Mouse (Mus musculus): Measurements from ENCODE around the gene Ank3.

Gene Ank3

DNA sequence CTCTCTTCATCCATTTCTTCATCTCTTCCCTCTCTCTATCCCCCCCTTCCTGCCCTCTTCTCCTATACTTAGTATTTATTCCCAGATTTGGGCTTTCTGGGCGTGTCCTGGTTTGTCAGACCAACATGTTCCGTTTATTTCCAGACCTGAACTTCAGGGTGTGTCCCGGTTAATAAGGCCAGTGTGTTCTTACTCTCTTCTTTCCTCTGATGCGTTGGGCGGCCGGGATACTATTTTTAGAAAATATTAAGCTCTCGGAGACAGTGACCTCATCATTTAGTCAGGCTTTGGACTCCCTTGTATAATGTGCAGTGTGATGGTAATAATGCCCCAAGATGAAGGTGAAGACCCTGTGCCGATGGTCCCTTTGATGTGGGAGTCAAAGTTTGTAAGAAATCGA, 546.3 kb downstream of the Ank3 start:
- DNase-seq = no peak

DNA sequence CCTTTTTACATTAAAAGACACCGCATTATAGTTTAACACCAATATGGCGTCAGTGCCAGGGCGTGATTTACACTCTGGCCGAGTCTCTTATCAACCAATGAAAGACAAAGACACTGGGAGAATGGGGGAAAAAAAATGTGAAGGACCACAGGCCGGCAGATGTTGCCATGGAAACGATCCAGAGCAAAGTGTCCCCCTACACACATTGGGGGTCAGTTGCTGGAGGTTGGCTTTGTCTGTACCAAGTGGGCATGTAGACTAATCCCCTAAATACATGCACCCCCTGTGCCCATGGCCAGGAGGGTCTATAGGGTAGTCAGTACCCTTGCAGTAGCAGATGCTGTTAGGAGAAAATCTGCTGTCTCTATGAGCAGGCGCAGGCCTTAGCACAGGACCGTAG, 547.3 kb downstream of the Ank3 start:
- DNase-seq = no peak

DNA sequence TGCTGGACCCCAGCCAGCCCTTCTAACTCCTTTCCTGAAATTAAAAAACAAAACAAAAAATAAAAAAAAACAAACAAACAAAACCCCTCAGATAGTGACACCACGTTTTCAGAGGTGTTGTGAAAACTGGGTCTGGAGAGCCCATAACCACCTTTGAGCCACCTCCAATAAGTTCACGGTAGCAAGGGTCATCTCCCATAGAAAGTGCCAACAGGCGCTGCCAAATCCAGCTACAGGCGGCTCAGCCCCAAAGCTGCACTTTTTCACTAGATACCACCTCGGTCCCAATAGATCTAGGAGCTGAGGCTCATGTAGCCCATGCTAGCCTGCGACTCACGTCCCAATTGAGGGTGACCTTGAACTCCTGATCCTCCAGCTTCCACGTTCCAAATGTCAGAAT, 547.7 kb downstream of the Ank3 start:
- DNase-seq = no peak

DNA sequence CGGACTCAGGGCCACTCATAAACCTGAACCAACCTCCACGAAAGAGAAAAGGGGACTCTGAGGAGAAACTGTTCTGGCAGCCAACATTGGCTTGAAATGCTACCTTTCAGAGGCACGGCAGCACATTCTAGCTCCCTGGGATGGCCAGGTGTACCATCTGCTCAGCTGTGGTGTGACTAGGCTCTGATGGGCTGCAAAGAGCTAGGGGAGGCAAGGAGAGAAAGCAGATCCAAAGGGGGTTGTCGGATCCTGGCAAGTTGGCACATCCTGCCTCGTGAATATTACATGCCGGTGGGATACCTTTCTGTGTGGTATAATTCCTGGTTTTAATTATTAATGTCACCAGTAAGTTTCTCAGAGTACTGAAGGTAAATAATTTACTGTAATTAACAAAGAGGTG, 548.5 kb downstream of the Ank3 start:
- DNase-seq = no peak

DNA sequence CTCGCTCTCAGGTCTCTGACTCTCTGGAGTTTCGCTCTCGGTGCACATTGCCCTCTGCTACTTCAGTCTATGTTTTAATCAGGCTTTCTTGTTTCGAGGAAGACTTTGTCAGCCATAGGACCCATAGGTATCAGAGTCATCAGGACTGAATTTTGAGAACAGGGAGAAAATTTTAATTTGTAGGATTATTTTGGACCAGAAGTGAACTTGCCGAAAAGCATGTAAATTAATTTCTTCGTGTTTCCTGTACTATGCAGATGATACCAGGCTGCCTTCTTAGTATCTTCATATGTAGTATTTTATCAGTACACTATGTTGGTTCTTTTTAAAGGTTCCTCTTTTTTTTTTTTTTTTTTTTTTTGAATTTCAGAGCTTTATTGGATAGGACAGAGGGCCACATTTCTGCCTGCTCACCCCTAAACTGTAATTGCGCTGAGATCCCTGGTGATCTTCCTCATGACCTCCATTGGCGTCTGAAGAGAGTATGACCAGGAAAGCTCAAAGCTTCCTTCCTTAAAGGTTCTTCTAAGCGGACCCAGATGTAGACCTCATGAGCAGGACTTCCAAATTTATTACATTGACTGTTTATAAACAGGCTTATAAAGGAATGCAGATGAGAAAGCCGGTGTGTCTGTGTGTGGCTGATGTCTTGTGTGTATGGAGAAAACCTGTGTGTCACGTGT, 551.8 kb downstream of the Ank3 start:
- DNase-seq = no peak

DNA sequence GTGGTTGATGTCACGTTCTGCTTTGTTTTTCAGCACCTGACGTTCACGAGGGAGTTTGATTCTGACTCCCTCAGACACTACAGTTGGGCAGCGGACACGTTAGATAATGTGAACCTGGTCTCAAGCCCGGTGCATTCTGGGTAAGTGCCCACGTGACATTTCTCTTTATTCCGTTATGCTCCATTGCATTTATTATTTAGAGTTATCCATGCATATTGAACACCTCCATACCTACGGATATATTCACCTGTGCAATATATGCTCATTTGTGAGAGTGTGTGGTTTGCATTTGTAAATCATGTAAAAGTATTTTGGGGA, 552.3 kb downstream of the Ank3 start:
- no peak for DNase-seq

DNA sequence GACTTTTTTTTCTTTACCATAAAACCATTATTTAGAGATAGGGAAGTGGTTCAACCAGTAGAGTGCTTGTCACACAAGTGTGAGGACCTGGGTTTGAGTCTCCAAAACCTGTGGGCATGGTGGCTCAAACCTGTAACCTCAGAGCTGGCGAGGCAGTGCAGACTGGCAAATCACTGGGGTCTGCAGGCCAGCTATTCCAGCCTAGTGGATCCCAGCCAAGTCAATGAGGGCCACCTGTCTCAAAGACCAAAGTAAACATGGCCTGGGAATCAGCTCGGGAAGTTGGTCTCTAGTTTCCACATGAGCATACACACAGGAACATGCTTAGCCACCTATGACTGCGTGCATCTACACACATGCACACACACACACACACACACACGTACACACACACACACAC, 552.9 kb downstream of the Ank3 start:
- DNase-seq = no peak

DNA sequence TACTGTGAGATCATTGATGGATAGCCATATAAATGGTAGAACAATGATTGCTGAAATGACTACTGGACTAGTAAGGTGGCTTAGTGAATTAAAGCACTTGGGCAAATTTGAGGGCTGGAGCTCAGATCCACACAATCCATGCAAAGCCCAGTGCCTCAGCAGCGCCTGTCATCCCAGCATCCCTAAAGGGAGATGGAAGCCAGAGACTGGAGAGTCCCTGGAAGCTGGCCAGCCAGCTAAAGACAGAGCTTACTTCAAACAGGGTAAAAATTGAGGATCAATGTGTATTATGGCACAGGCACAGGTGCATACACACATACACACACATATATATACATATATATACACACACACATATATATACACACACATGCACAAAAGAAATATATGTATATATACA, 553.7 kb downstream of the Ank3 start:
- DNase-seq = no peak

DNA sequence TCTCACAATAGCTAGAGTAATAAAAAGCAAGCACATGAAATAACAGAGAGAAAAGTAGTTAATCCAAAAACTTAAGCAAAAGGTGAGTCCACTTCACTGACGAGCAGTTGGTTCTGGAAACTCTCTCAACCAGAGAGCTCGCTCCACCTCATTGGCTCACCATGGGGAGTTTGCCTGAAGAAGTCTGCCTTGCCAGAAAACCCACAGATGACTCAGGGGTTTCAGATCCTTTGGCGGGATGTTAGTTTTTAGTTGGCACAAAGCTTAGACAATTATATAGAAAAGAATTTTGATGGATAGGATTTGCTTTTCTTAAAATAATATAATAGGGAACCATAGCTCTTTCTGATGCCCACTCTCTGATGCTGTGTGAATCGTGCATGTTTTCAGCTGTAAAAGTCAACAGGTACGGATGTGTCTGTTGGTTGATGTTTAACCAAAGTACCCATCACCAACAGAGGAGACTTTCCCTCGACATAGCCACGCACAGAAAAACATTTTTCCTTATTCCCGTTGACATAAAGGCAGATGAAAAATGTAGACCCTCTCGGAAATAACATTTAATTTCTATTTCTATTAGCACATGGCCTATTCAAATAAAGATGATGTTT, 556.2 kb downstream of the Ank3 start:
- no peak for DNase-seq

DNA sequence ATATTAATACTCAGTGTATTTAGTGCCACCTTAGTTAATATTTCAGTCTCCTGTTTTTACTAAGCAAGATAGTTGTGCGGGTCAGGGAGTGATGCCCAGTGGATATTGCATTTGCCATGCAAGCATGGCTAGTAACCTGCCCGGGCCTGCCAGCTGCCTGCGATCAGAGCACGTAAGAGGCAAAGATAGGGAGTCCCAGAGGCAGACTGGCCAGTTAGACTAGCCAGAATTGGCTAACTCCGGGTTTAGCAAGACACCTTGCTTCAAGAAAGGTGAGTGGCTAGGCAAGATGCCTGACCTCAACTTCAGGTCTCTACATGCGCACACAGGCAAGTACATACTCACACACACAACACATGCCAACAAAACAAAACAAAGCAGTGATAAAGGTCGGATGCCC, 563.7 kb downstream of the Ank3 start:
- no peak for DNase-seq

DNA sequence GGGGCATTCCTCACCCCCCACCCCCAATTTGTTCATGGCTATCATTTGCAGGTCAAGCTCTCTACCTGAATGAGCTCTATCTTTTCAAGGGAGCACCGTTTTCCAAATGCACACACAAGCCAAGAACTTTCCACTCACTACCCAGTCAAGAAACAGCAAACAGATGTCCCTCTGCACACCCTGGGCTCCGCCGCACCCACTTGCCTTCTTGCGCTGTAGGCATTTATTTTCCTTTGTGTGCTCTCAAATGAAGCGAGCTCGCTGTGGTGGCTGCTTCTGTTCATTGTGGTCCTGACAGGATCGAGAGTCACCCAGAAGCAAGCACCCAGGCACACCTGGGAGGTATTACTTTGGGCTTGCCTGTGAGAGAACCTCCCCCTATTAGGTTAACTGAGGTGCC, 564.4 kb downstream of the Ank3 start:
- no peak for DNase-seq

DNA sequence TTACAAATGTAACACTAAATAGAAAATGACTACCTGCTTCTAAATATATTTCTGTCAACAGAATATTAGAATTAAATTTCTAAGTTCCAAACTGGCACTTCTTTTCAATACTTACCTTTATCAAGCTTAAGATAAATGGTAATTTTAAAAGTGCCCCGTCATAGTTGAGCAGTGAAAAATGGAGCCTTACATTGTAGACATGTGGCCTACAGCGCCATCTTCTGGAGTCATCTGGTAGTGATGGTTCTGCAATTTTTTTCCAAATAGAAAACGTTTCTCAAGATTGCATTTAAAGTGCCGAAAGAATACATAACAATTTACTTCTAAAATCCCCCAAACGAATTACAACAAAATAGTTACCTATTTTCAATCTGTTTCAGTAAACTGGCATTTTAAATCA, 566.0 kb downstream of the Ank3 start:
- DNase-seq = peak; percentile 64 to 67

DNA sequence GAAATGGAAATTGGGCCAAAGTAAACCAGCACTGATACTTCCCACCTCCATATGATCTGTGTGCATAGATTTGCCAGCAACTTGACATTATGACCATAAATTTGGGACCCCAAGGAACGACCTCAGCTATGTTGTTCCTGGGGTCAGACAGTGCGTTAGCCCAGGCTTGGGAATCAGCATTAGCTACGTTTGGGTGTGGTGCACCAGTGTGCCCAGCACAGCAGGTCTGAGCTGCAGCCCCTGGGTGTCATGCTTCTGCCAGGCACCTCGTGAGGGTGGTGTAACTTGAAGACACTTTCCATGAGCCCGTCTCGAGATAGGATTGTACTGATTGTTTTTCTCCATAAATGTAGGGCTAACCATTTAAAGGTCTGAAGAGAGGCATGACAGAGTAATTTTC, 566.5 kb downstream of the Ank3 start:
- DNase-seq = no peak

DNA sequence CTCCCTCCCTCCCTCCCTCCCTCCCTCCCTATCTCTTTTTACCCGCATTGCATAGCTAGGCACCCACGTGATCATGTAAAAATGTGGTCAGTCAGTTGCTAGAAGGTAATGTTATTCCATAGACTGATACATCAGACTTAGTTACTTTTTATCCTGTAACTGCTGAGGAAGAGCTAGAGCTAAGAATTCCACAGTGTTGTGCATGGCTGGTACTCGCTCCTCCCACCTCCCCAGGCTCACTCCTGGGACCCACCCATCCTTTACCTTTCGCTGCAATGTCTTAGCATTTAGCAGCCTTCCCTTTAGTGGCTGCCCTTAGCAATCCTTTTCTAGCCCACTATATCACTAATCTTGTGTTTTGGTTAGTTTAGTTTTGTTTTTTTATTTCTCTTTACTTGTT, 569.4 kb downstream of the Ank3 start:
- DNase-seq = no peak

DNA sequence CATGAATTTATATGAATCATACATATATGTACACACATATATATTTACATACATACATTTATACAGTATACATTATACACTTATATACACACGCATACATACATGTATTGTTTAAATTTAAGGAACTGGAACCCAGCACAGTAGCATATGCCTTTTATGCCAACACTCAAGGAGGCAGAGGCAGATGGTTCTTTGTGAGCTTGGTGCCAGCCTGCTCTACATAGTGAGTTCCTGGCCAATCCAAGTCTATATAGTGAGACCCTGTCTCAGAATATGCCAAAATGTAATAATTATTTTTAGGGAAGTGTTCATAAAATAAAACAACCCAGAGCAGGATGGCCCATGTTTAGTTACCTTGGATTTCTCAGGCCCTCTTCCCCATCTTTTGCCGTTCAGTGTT, 581.1 kb downstream of the Ank3 start:
- no peak for DNase-seq

DNA sequence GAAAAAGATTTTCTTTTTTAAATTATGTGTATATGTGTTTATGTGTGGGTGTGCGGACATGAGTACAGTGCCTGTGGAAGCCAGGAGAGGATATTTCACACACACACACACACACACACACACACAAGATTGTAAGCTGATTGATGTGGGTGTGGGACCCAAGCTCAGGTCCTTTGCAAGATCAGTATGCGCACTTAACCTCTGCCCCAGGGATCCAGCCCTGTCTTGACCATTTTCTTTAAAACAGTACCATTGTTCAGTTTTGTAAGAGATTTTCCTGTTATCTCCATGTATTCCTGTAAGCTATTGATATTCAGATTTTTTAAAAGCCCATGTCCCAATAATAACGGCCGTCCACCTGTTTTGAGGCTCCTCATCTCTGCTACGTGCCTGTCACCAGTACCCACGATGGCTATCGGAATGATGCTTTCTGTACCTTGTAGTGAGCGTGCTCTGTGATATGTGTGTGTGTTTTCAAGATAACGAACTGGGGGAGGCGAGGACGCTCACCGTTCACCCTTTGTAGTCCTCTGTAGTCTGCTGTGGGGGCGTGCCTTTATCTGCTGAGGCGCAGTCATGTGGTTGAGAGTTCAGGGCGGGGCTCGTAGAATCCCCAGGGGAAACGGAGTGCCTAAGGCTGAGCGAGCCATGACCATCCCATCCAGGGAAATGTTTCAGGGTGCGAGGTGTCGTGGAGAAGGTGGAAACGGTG, 583.0 kb downstream of the Ank3 start:
- DNase-seq = no peak

DNA sequence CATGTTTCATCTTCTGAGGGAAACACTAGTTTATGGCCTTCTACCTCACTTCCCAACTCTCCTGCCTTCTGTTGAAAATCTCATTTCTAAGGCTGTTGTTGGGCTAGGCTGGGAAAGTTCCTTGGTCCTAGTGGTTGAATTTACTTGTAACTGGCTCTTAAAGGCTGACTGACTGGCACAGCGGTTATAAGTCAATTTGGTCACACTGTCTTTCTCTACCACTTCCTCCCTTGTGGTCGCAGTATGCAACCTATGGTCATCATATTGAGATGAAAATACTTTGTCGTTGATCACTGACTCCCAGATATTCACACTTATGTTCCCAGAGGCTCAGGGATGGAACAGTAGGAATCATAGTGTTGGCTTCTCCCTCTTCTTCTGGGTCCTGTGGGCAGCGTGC, 584.1 kb downstream of the Ank3 start:
- DNase-seq = no peak

DNA sequence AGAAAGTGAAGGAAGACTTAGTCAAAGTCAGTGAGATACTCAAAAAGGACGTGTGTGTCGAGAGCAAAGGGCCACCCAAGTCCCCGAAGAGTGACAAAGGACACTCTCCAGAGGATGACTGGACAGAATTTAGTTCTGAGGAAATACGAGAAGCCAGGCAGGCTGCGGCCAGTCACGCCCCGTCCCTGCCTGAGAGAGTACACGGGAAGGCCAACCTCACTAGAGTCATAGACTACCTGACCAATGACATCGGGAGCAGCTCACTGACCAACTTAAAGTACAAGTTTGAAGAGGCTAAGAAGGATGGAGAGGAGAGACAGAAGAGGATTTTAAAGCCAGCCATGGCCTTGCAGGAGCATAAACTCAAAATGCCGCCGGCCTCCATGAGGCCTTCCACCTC, 588.9 kb downstream of the Ank3 start:
- DNase-seq = no peak

DNA sequence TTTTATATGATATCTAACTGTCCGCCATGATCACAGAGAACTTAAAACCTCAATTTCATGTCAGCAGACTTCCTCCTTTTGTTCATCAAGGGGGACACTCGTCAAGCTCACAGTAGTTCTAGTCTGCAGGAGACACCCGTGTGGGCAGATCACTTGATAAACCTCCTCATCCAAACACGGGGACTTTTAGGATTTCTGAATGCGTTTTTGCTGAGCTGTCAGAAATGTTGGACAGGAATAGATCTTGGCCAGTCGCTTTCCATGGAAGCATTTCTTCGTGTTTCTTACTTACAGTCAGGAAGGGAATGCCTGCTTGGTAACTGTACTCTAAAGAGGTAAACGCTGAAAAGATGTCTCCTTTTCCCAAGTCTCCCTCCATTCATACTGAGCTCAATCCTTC, 598.5 kb downstream of the Ank3 start:
- DNase-seq = no peak

DNA sequence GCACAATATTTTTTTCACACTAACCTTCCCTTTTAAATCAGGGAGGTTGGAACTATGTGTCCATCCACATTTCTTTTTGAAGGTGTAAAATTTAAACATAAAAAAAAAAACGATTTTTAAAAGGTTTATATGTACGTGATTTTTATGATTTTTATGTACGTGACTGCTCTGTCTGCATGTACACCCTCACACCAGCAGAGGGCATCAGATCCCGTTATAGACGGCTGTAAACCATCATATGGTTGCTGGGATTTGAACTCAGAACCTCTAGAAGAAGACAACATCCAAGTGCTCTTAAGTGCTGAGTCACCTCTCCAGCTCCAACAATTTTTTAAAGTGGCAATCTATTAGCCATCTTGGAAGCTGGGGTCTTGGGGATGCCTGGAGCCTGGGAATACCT, 605.5 kb downstream of the Ank3 start:
- no peak for DNase-seq

DNA sequence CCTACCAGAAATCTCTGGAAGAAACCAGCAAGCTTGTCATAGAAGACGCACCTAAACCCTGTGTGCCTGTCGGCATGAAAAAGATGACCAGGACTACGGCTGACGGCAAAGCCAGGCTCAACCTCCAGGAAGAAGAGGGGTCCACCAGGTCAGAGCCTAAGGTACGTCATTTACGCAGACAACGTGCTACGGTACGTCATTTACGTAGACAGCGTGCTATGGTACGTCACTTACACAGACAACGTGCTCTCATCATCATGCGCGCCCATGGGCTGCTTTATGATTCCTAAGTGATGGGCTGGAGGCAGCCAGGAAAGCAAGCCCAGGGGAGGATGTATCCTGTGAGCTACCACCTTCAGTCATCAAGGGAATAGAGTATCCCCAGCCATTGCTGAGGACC, 606.3 kb downstream of the Ank3 start:
- DNase-seq = no peak

DNA sequence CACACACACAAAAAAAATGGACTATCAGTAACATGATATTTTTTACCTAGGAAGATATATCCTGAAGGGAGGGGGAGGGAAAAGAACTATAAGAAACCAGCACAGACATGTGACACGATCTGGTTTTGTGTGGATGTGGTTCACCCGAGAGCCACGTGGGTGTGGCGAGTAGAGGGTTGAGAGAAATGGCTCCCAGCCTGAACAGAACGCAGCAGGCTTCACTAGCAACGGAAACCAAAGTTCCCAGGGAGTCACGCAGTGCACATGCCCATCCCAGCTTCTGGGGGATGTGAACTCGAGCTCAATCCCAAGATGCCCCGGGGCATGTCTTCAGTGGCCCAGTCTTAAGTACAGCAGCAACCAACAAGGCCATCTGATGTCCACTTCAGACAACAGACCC, 607.8 kb downstream of the Ank3 start:
- DNase-seq = no peak

DNA sequence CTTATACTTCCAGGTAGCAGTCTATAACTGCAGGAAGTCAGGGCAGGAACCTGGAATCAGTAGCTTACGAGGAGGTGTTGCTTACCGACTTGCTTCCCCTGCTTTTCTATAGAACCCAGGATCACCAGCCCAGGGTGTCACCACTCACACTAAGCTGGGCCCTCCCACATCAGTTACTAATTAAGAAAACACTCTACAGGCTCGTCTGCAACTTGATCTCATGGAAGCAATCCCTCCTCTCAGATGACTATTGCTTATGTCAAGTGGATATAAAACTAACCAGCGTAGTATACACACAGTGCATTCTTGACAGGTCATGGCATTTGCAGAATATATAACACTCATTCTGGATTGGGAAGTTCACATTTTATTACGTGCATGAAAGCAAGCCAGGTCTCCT, 613.2 kb downstream of the Ank3 start:
- DNase-seq = peak in 1 of 2 experiments; percentile 14

DNA sequence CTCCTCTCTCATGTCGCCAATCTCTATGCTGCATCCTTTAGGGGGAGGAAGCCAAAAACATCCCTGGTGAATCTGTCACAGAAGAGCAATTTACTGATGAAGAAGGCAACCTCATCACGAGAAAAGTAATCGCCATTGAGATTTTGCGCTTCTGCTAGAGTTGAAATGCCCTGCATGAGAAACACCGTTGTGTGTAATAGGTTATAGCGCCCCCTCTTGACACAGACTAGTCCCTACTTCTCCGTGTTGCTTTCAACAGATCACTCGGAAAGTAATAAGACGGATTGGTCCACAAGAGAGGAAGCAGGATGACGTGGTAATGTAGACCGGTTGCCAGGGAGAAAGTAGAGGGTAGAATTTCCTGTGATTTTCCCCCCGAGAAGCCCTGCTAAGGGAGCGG, 615.4 kb downstream of the Ank3 start:
- DNase-seq = no peak

DNA sequence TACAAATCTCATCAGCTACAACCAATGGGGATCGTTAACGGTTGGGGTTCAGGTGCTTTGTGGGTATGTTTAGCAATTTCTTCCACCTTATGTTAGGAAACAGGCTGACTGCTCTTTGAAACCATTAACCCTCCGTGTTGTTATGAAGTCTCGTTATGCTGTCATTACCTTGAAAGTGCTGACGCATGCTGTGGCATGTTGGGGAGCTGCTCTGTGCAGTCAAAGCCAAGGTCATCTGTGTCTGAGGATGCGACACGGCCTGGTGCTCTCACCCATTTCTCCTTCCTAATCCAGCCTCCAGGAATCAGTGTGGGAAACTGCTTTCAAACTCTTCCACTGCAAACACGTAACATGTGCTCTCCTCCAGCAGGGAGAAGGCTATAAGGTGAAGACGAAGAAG, 616.6 kb downstream of the Ank3 start:
- DNase-seq = no peak

Data from kidney, postnatal 4 days (tissue).